Mouse (Mus musculus): ENCODE results near the gene Gja1. TPM values are rescaled to one million over a fixed set of nuclear protein-coding genes. Genes with fewer than 3 reads are reported as not detected.

Gja1 gene
- polyA plus RNA-seq (2012; rRNA removed) = 1.0 and 1.6 TPM in 2 replicates
- 4.5 TPM in 2 replicates for polyA plus RNA-seq (2014; fragmentation: Nextera tagmentation; extraction: Ambion mirVana)

DNA sequence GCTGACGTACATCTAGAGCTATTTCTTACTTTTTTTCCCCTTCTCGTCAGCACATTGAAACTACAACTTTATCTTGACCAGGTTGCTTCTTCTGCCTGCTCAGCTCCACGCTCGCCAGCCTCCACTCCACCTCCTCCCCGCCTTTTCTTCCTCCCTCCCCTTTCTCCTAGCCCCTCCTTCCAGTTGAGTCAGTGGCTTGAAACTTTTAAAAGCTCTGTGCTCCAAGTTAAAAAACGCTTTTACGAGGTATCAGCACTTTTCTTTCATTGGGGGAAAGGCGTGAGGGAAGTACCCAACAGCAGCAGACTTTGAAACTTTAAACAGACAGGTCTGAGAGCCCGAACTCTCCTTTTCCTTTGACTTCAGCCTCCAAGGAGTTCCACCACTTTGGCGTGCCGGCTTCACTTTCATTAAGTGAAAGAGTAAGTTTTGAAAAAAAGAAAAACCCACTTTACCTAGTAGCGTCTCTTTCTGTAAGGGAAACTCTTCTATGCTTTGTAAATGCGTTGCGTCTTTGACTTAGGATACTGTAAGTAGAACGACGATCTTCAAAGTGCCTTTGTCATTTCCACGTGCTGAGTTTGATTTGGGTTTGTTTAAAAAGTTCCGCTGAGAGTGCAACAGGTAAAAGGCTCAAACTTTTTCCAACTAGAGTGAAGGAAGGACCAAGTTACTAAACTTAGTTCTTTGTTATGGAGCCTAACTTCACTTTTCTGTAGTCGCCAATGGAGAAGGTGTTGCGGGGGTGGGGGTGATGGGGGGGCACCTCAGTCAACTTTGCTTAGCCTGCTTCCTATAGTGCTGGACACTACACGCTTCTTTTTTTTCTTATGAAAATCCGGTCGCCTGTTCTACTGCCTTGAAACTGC lies at the start of gene Gja1:
Gene Gja1, plus strand, starts transcription at position 234 of the 869 bp plus-strand sequence.
- WGBS (ENCODE audit: insufficient replicate concordance) = under 1% methylated on average over 23 of the region's 23 CpGs
- DNase-seq (ENCODE audit: low read depth in 3 of 3, low spot score in 3 of 3) (peak; percentile 23 to 36 (median 26)), ATAC-seq (ENCODE audit: insufficient read depth) (peak; percentile 69)
- Histone ChIP-seq H3K4me1 (replicated peaks; ENCODE audit: control insufficient read depth in 2 of 2, insufficient read depth in 2 of 2, low read length in 1 of 2) (0 out of 4 replicates have a peak, but pooled peaks cover 0 to 1% of the 10 kb centered on the region in 2 experiments), H3K4me3 (ENCODE audit: insufficient read depth in 1 of 2, low read depth in 2 of 2, low read length in 2 of 2) (peak within 1 kb of the TSS; percentile 47 to 61), H3K27ac (no peak within 1 kb of the TSS), H3K9ac (replicated peaks) (peak within 1 kb of the TSS; percentile 35), H3K9me3 (ENCODE audit: control insufficient read depth, low read length) (no peaks in the 10 kb centered on the region), H3K27me3 (ENCODE audit: control insufficient read depth, insufficient read depth, low read length) (peaks cover 2% of the 10 kb centered on the region; the same call in 1 of the 2 replicates), H3K4me2 (ENCODE audit: low read depth) (peak within 1 kb of the TSS; percentile 69), H3K36me3 (replicated peaks; ENCODE audit: control insufficient read depth, insufficient read depth, low read depth) (no peaks in the 10 kb centered on the region)
- TF ChIP-seq EP300 (IDR thresholded peaks at IDR 0.05; ENCODE audit: low read depth) = no peak
- TF ChIP-seq CTCF (IDR thresholded peaks at IDR 0.05; ENCODE audit: low read depth) = no peak

DNA sequence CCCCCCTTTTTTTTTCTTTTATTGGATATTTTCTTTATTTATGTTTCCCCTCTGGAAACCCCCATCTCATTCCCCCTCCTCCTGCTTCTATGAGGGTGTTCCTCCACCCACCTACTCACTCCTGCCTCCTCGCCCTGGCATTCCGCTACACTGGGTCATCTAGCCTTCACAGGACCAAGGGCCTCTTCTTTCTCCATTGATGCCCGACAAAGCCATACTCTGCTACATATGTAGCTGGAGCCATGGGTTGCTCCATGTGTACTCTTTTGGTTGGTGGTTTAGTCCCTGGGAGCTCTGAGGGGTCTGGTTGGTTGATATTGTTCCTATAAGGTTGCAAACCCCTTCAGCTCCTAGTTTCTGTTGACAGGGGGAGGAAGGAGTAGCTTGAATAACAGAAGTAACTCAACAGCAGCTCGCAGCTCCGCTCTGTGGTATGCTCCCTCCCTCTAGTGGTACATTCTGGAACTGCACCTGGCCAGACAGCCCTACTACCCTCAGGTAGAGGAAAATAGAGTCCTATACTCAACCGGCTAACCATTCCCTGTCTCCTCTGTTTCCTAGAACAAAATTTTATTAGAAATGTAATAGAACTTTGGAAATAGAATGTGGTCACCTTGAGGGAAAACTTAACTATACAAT lies 38.2 kb upstream of the Gja1 start:
- Histone ChIP-seq H3K27ac (no peak overlapping the region), H3K9ac (replicated peaks) (no peak overlapping the region), H3K4me1 (replicated peaks; ENCODE audit: control insufficient read depth in 2 of 2, insufficient read depth in 2 of 2, low read length in 1 of 2) (no peaks in the 10 kb centered on the region), H3K27me3 (ENCODE audit: control insufficient read depth, insufficient read depth, low read length) (no peaks in the 10 kb centered on the region), H3K9me3 (ENCODE audit: control insufficient read depth, low read length) (no peaks in the 10 kb centered on the region), H3K36me3 (replicated peaks; ENCODE audit: control insufficient read depth, insufficient read depth, low read depth) (no peaks in the 10 kb centered on the region), H3K4me3 (ENCODE audit: insufficient read depth in 1 of 2, low read depth in 2 of 2, low read length in 2 of 2) (no peak overlapping the region), H3K4me2 (ENCODE audit: low read depth) (no peak overlapping the region)
- 44% methylated on average over 6 of the region's 6 CpGs for WGBS (ENCODE audit: insufficient replicate concordance)
- ATAC-seq (ENCODE audit: insufficient read depth) (no peak), DNase-seq (ENCODE audit: low read depth in 3 of 3, low spot score in 3 of 3) (peak; percentile 7 to 26 (median 22))
- TF ChIP-seq CTCF (IDR thresholded peaks at IDR 0.05; ENCODE audit: low read depth) (peak; percentile 89), EP300 (IDR thresholded peaks at IDR 0.05; ENCODE audit: low read depth) (no peak)

DNA sequence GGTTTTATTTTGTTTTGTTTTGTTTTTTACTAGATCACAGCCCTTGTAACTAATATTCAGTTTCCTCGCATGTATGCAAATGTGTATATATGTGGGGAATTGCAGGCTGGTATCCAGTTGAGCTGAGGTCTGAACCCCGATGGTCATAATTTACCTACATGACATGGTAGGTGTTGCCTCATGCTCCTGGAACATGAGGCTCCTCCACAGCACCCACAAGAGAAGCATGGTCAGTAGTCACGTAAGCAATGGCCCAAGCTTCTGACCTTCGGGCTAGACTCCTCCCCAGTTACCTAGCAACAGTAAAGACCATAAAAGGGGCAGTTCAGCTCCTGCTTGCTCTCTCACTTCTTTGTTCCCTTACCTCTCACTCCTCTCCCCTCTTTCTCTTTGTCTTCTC lies 16.7 kb upstream of the Gja1 start:
- no peak overlapping the region for H3K27ac ChIP-seq
- no peaks in the 10 kb centered on the region for H3K4me1 ChIP-seq (replicated peaks; ENCODE audit: control insufficient read depth in 2 of 2, insufficient read depth in 2 of 2, low read length in 1 of 2)
- ATAC-seq (ENCODE audit: insufficient read depth) (no peak), DNase-seq (ENCODE audit: low read depth in 3 of 3, low spot score in 3 of 3) (no peak)
- TF ChIP-seq CTCF (IDR thresholded peaks at IDR 0.05; ENCODE audit: low read depth) (no peak), EP300 (IDR thresholded peaks at IDR 0.05; ENCODE audit: low read depth) (no peak)
- no peak overlapping the region for H3K4me3 ChIP-seq (ENCODE audit: insufficient read depth in 1 of 2, low read depth in 2 of 2, low read length in 2 of 2)
- no peak overlapping the region for H3K4me2 ChIP-seq (ENCODE audit: low read depth)
- H3K36me3 ChIP-seq (replicated peaks; ENCODE audit: control insufficient read depth, insufficient read depth, low read depth) = no peaks in the 10 kb centered on the region
- H3K9me3 ChIP-seq (ENCODE audit: control insufficient read depth, low read length) = no peaks in the 10 kb centered on the region
- no peaks in the 10 kb centered on the region for H3K27me3 ChIP-seq (ENCODE audit: control insufficient read depth, insufficient read depth, low read length)
- 51% methylated on average over 4 of the region's 4 CpGs for WGBS (ENCODE audit: insufficient replicate concordance)
- no peak overlapping the region for H3K9ac ChIP-seq (replicated peaks)

DNA sequence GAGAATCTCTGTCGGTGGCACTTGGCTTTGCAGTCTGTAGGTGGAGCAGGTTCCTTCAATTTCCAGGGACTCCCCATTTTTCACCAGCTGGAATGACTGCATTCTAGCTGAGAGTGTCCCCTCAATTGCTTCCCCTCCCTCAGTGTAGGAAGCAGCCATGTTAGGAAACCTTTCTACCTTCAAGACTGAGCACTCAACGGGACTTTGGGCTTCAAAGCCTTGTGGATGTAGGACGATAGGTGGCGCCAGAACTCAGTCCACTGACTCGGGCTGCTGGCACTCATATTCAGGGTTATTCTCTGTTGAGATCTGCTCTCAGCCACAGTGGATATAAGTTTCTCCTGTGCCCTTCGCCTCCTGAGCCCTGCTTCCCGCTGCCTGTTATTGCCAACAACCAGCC lies 8.1 kb upstream of the Gja1 start:
- TF ChIP-seq CTCF (IDR thresholded peaks at IDR 0.05; ENCODE audit: low read depth) = peak; percentile 73
- no peak for TF ChIP-seq EP300 (IDR thresholded peaks at IDR 0.05; ENCODE audit: low read depth)
- Histone ChIP-seq H3K9me3 (ENCODE audit: control insufficient read depth, low read length) (no peaks in the 10 kb centered on the region), H3K4me1 (replicated peaks; ENCODE audit: control insufficient read depth in 2 of 2, insufficient read depth in 2 of 2, low read length in 1 of 2) (no peaks in the 10 kb centered on the region), H3K36me3 (replicated peaks; ENCODE audit: control insufficient read depth, insufficient read depth, low read depth) (no peaks in the 10 kb centered on the region), H3K4me2 (ENCODE audit: low read depth) (no peak overlapping the region), H3K4me3 (ENCODE audit: insufficient read depth in 1 of 2, low read depth in 2 of 2, low read length in 2 of 2) (no peak overlapping the region), H3K9ac (replicated peaks) (no peak overlapping the region), H3K27me3 (ENCODE audit: control insufficient read depth, insufficient read depth, low read length) (no peaks in the 10 kb centered on the region), H3K27ac (no peak overlapping the region)
- 15% methylated on average over 7 of the region's 7 CpGs for WGBS (ENCODE audit: insufficient replicate concordance)
- DNase-seq (ENCODE audit: low read depth in 3 of 3, low spot score in 3 of 3) = no peak
- ATAC-seq (ENCODE audit: insufficient read depth) = no peak

All from liver, embryonic 14.5 days (tissue).